Mouse (Mus musculus) E14TG2a.4 (cell line): ENCODE results near the gene Mettl24.

Source experiments
- CTCF ChIP-seq: conservative IDR thresholded peaks from 2 replicates; pipeline ENCODE4 v1.5.1; 2014; ENCODE audit warnings: low read length
- POU5F1 ChIP-seq: IDR thresholded peaks from 2 replicates; pipeline ENCODE4 v1.6.1; 2014; ENCODE audit warnings: low read length, borderline replicate concordance

GRCm38 (mm10) chr10:40730200-40730599 lies 47.1 kb downstream of the Mettl24 start:
- TF ChIP-seq CTCF (no peak), POU5F1 (no peak)
